Mouse (Mus musculus) bone marrow macrophage, adult 2 months (primary cell): ENCODE results near the gene Mrpl12.

Experiments used
- CTCF ChIP-seq: IDR thresholded peaks from 2 replicates; pipeline ENCODE4 v1.5.1; 2012; ENCODE audit warnings: low read depth, mild to moderate bottlenecking, low read length, moderate library complexity
- POLR2A ChIP-seq: IDR thresholded peaks from 2 replicates; pipeline ENCODE4 v1.6.1; 2012; ENCODE audit warnings: mild to moderate bottlenecking, low read depth, low read length, borderline replicate concordance

GRCm38 (mm10) chr11:120498891-120499290 is 14.5 kb downstream of the Mrpl12 start:
- TF ChIP-seq POLR2A (no peak), CTCF (no peak)
